Mouse (Mus musculus): ENCODE data around the gene Syn3.

GRCm38 (mm10) chr10:86392399-86392798 is 106.3 kb downstream of the Syn3 start:
- TF ChIP-seq CTCF (IDR thresholded peaks at IDR 0.05; ENCODE audit: extremely low read depth, insufficient read length, insufficient replicate concordance, low read depth, low read length) = no peak
- TF ChIP-seq POLR2A (IDR thresholded peaks at IDR 0.05; ENCODE audit: low read depth, low read length) = no peak

All from small intestine, adult 2 months (tissue).